Mouse (Mus musculus) midbrain, embryonic 13.5 days (tissue): ENCODE measurements around the gene Rpl11. TPM values are rescaled to one million over a fixed set of nuclear protein-coding genes. Genes with fewer than 3 reads are reported as not detected.

ENCODE experiments used
- ATAC-seq: fragments of 200-750 bp; cut with Nextera tagmentation; 2 replicates; pipeline ENCODE4 v1.8.0; 2017; ENCODE audit warnings: mild to moderate bottlenecking, moderate TSS enrichment, moderate library complexity
- H3K27ac ChIP-seq: fragments of 300-500 bp; sonication (generic); 2 replicates; pipeline ENCODE4 v1.5.1; 2015; ENCODE audit warnings: inconsistent platforms, mild to moderate bottlenecking, moderate library complexity
- H3K27me3 ChIP-seq: fragments of 300-500 bp; sonication (generic); 2 replicates; pipeline ENCODE4 v1.6.1; 2015; ENCODE audit warnings: mild to moderate bottlenecking, inconsistent platforms
- H3K36me3 ChIP-seq: fragments of 300-500 bp; sonication (generic); 2 replicates; pipeline ENCODE4 v1.6.1; 2015; ENCODE audit warnings: mild to moderate bottlenecking, inconsistent platforms
- H3K4me1 ChIP-seq: fragments of 300-500 bp; sonication (generic); replicated peaks from 2 replicates; pipeline ENCODE4 v1.6.1; 2015; ENCODE audit warnings: inconsistent platforms
- H3K4me2 ChIP-seq: fragments of 300-500 bp; sonication (generic); replicated peaks from 2 replicates; pipeline ENCODE4 v1.6.1; 2015; ENCODE audit warnings: moderate library complexity, mild to moderate bottlenecking, inconsistent platforms
- H3K4me3 ChIP-seq: fragments of 300-500 bp; sonication (generic); replicated peaks from 2 replicates; pipeline ENCODE4 v1.5.1; 2015; ENCODE audit warnings: mild to moderate bottlenecking, inconsistent platforms
- H3K9ac ChIP-seq: fragments of 300-500 bp; sonication (generic); replicated peaks from 2 replicates; pipeline ENCODE4 v1.6.1; 2015; ENCODE audit warnings: mild to moderate bottlenecking, inconsistent platforms
- H3K9me3 ChIP-seq: fragments of 300-500 bp; sonication (generic); 2 replicates; pipeline ENCODE4 v1.6.1; 2016; ENCODE audit warnings: mild to moderate bottlenecking, inconsistent platforms
- WGBS: fragments of 180-500 bp; shearing (Covaris S2); methylation state at CpG from one replicate; pipeline ENCODE4 v1.1.7; 2015; 5-methylcytosine and 5-hydroxymethylcytosine counted together
- polyA plus RNA-seq: library from polyadenylated mRNA; unstranded; fragments of >200 nt; fragmentation: Nextera tagmentation; extraction: Ambion mirVana; gene quantifications from 2 replicates; pipeline ENCODE4 v1.2.1, GENCODE M21; 2015

Rpl11 gene
- polyA plus RNA-seq, 1 experiment from 2014 or later, result 333 TPM

GRCm38 (mm10) chr4:136088364-136088763, 35.1 kb upstream of the Rpl11 start:
- no peak overlapping the region for H3K4me2 ChIP-seq
- no peaks in the 10 kb centered on the region for H3K9me3 ChIP-seq
- no peak overlapping the region for H3K9ac ChIP-seq
- no peaks in the 10 kb centered on the region for H3K36me3 ChIP-seq
- no peak overlapping the region for H3K4me3 ChIP-seq
- H3K27me3 ChIP-seq, result no peaks in the 10 kb centered on the region
- 81% methylated on average over 5 of the region's 5 CpGs for whole genome bisulfite sequencing
- H3K27ac ChIP-seq, result no peak overlapping the region
- no peak for ATAC-seq
- peaks cover 7% of the 10 kb centered on the region for H3K4me1 ChIP-seq

DNA sequence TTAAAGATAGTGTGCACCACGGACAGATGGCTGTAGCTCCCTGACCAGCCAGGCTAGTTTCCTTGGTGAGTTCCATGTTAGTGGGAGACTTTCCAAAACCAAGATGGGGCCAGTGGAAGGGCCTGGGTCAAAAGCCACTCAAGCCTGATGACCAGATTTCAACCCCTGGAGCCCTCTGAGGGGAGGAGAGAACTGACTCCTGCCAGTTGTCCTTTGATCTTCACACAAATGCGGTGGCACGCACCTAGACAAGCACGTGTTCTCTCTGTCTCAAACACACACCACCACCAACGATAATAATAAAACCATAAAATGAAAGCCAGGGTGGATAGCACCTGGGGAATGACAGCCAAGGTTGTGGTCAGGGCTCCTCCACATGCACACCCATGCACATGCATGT, 34.0 kb upstream of the Rpl11 start:
- no peaks in the 10 kb centered on the region for H3K9me3 ChIP-seq
- H3K4me2 ChIP-seq, result no peak overlapping the region
- no peak overlapping the region for H3K4me3 ChIP-seq
- WGBS, result 95% methylated on average over 5 of the region's 5 CpGs
- H3K36me3 ChIP-seq, result no peaks in the 10 kb centered on the region
- H3K4me1 ChIP-seq, result peaks cover 7% of the 10 kb centered on the region
- peaks cover 8% of the 10 kb centered on the region for H3K27me3 ChIP-seq
- H3K27ac ChIP-seq, result no peak overlapping the region
- H3K9ac ChIP-seq, result no peak overlapping the region
- no peak for ATAC-seq

GRCm38 (mm10) chr4:136084840-136085239, 31.6 kb upstream of the Rpl11 start:
- H3K4me3 ChIP-seq, result no peak overlapping the region
- H3K4me2 ChIP-seq, result no peak overlapping the region
- H3K9me3 ChIP-seq, result no peaks in the 10 kb centered on the region
- H3K9ac ChIP-seq, result no peak overlapping the region
- no peak for ATAC-seq
- H3K27ac ChIP-seq, result no peak overlapping the region
- peaks cover 32% of the 10 kb centered on the region for H3K27me3 ChIP-seq
- 94% methylated on average over 11 of the region's 11 CpGs for WGBS
- H3K36me3 ChIP-seq, result no peaks in the 10 kb centered on the region
- peaks cover 14% of the 10 kb centered on the region for H3K4me1 ChIP-seq

DNA sequence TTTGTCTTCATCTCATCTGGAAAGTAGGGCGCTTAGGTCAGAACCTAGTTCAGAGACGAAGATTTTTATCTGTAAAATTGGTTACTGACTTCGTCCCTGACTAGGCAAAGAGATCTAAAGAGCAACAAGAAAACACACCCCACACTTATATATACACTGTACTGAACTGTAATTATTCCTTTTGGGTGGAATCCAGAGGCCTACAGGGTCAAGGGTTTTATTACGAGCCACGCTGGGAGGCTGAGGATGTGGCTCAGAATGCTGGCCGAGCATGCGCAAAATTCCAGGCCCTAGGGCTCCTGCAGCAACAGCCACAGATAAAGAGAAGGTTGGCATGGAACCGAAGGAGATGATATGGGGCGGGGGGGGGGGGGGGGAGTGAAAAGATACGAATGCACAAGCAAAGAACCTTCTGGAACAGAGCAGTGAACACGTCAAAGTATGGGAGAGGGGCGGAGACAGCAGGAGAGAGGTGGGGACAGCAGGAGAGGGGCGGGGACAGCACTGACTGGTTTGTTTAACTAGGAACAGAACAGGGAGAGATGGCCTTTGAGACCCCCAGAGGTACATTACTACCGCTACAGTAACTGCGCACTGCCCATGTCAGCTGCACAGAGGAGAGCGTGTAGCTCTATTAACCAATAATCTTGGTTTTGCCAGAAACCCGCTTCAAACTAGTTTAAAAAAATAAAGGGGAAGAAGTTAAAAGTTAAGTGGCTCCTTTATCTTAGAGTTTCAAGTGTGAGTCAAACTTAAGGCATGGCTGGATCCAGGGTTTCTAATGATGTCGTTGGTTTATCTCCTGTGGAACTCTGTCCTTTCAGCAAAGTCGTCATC, 30.3 kb upstream of the Rpl11 start:
- Histone ChIP-seq H3K4me3 (no peak overlapping the region), H3K27ac (no peak overlapping the region), H3K4me1 (peaks cover 7% of the 10 kb centered on the region), H3K36me3 (no peaks in the 10 kb centered on the region), H3K27me3 (peaks cover 34% of the 10 kb centered on the region), H3K4me2 (no peak overlapping the region), H3K9me3 (no peaks in the 10 kb centered on the region), H3K9ac (no peak overlapping the region)
- ATAC-seq, result no peak
- 86% methylated on average over 18 of the region's 19 CpGs for WGBS

DNA sequence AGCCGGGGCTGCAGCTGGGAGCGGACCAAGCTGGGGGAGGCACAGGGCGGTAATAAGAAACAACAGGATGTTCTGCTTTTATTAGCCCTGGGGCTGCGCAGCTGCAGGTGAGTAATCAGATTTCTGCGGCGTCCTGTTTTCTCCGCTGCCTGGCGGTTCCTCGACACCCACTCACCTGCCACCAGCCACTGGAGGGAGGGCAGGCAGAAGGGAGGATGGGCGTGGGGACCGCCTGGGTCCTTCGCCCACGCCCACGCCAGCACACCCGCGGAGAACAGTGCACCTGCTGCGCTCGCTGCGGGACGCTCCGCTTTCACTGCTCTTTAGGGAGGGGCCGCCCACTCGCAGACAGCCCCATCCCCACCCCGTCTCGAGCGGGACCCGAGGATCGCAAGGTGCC, 28.5 kb upstream of the Rpl11 start:
- H3K36me3 ChIP-seq, result no peaks in the 10 kb centered on the region

GRCm38 (mm10) chr4:136078649-136079048, 25.4 kb upstream of the Rpl11 start:
- WGBS, result 80% methylated on average over 2 of the region's 2 CpGs
- Histone ChIP-seq H3K4me2 (no peak overlapping the region), H3K27ac (no peak overlapping the region), H3K27me3 (peaks cover 34% of the 10 kb centered on the region), H3K9me3 (no peaks in the 10 kb centered on the region), H3K36me3 (no peaks in the 10 kb centered on the region), H3K4me3 (no peak overlapping the region), H3K4me1 (peaks cover 7% of the 10 kb centered on the region), H3K9ac (no peak overlapping the region)
- no peak for ATAC-seq

More for the DNA sequence above, 28.5 kb upstream of the Rpl11 start:
- Histone ChIP-seq H3K9ac (peak overlapping the region; percentile 59), H3K27me3 (peaks cover 34% of the 10 kb centered on the region), H3K4me2 (peak overlapping the region; percentile 61), H3K9me3 (no peaks in the 10 kb centered on the region), H3K4me3 (peak overlapping the region; percentile 34), H3K27ac (no peak overlapping the region), H3K4me1 (peaks cover 7% of the 10 kb centered on the region)
- ATAC-seq, result no peak
- 5% methylated on average over 28 of the region's 28 CpGs for WGBS

GRCm38 (mm10) chr4:136076776-136077538, 23.7 kb upstream of the Rpl11 start:
- ATAC-seq, result no peak
- peaks cover 23% of the 10 kb centered on the region for H3K27me3 ChIP-seq
- H3K27ac ChIP-seq, result no peak overlapping the region
- H3K9ac ChIP-seq, result no peak overlapping the region
- H3K4me3 ChIP-seq, result no peak overlapping the region
- H3K4me1 ChIP-seq, result peaks cover 7% of the 10 kb centered on the region
- H3K36me3 ChIP-seq, result no peaks in the 10 kb centered on the region
- H3K4me2 ChIP-seq, result no peak overlapping the region
- no peaks in the 10 kb centered on the region for H3K9me3 ChIP-seq
- 77% methylated on average over 13 of the region's 15 CpGs for WGBS

- no peak overlapping the region for H3K27ac ChIP-seq
- WGBS, result 4% methylated on average over 15 of the region's 15 CpGs
- H3K4me2 ChIP-seq, result 0 out of 2 replicates have a peak overlapping the region, but pooled peaks have one; percentile 11
- H3K4me1 ChIP-seq, result peaks cover 10% of the 10 kb centered on the region; the same call in 1 of the 2 replicates
- no peak overlapping the region for H3K9ac ChIP-seq
- no peak overlapping the region for H3K4me3 ChIP-seq
- ATAC-seq, result peak; percentile 69
- peaks cover 7% of the 10 kb centered on the region for H3K27me3 ChIP-seq
- no peaks in the 10 kb centered on the region for H3K9me3 ChIP-seq
- H3K36me3 ChIP-seq, result no peaks in the 10 kb centered on the region
Observed at GRCm38 (mm10) chr4:136071178-136071714, 18.0 kb upstream of the Rpl11 start.

- H3K4me3 ChIP-seq, result no peak overlapping the region
- H3K4me1 ChIP-seq, result peaks cover 10% of the 10 kb centered on the region; the same call in 1 of the 2 replicates
- no peak overlapping the region for H3K4me2 ChIP-seq
- H3K36me3 ChIP-seq, result no peaks in the 10 kb centered on the region
- H3K27ac ChIP-seq, result no peak overlapping the region
- no peaks in the 10 kb centered on the region for H3K9me3 ChIP-seq
- peaks cover 7% of the 10 kb centered on the region for H3K27me3 ChIP-seq
- 64% methylated on average over 6 of the region's 6 CpGs for WGBS
- no peak overlapping the region for H3K9ac ChIP-seq
- ATAC-seq, result peak; percentile 62; the same call in 1 of the 2 replicates
Observed at GRCm38 (mm10) chr4:136070592-136070991, 17.4 kb upstream of the Rpl11 start.

- Histone ChIP-seq H3K4me2 (0 out of 2 replicates have a peak overlapping the region, but pooled peaks have one; percentile 5), H3K36me3 (no peaks in the 10 kb centered on the region), H3K4me3 (no peak overlapping the region), H3K4me1 (peaks cover 10% of the 10 kb centered on the region; the same call in 1 of the 2 replicates), H3K27ac (no peak overlapping the region), H3K9me3 (no peaks in the 10 kb centered on the region), H3K27me3 (peaks cover 7% of the 10 kb centered on the region), H3K9ac (no peak overlapping the region; the same call in 1 of the 2 replicates)
- peak; percentile 66 for ATAC-seq
- WGBS, result 2% methylated on average over 18 of the region's 18 CpGs
Observed at GRCm38 (mm10) chr4:136069954-136070353, 16.7 kb upstream of the Rpl11 start.

GRCm38 (mm10) chr4:136069313-136069712, 16.1 kb upstream of the Rpl11 start:
- Histone ChIP-seq H3K27ac (no peak overlapping the region), H3K4me2 (no peak overlapping the region), H3K9ac (no peak overlapping the region), H3K4me3 (no peak overlapping the region), H3K27me3 (peaks cover 7% of the 10 kb centered on the region), H3K36me3 (no peaks in the 10 kb centered on the region), H3K4me1 (peaks cover 10% of the 10 kb centered on the region; the same call in 1 of the 2 replicates), H3K9me3 (no peaks in the 10 kb centered on the region)
- ATAC-seq, result no peak
- 62% methylated on average over 4 of the region's 4 CpGs for WGBS

DNA sequence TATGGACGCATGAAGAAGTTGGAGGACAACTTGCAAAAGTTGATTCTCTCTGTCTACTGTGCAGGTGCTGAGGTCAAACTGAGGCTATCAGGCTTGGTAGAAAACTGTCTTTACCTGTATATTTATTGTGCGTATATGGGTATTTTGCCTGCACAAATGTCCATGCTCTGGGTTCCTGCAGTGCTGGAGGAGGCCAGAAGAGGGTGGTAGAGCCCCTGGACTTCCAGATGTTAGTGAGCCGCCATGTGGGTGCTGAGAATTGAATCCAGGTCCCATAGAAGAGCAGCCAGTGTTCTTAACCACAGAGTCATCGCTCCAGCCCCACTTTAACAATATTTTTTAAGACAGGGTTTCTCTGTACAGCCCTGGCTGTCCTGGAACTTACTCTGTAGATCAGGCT, 9.9 kb upstream of the Rpl11 start:
- H3K36me3 ChIP-seq, result no peaks in the 10 kb centered on the region
- no peak overlapping the region for H3K4me3 ChIP-seq
- no peaks in the 10 kb centered on the region for H3K9me3 ChIP-seq
- H3K9ac ChIP-seq, result no peak overlapping the region
- 97% methylated on average over 4 of the region's 4 CpGs for WGBS
- H3K4me1 ChIP-seq, result no peaks in the 10 kb centered on the region
- no peak for ATAC-seq
- H3K27ac ChIP-seq, result no peak overlapping the region
- no peaks in the 10 kb centered on the region for H3K27me3 ChIP-seq
- H3K4me2 ChIP-seq, result no peak overlapping the region
